Mouse (Mus musculus) liver, postnatal 0 days (tissue): Measurements from ENCODE around the gene Upk1a. TPM values are rescaled to one million over a fixed set of nuclear protein-coding genes. Genes with fewer than 3 reads are reported as not detected.

Experiments
- ATAC-seq: fragments of 200-750 bp; cut with Nextera tagmentation; 2 replicates; pipeline ENCODE4 v1.8.0; 2017; ENCODE audit warnings: mild to moderate bottlenecking, moderate library complexity
- DNase-seq: peaks from one replicate; pipeline ENCODE4 v3.0.0-alpha.2; 2016
- H3K27ac ChIP-seq: fragments of 300-500 bp; sonication (generic); 2 replicates; pipeline ENCODE4 v1.5.1; 2014; ENCODE audit warnings: antibody characterized with exemption, moderate library complexity, mild to moderate bottlenecking, low read depth
- H3K27me3 ChIP-seq: fragments of 300-500 bp; sonication (generic); 2 replicates; pipeline ENCODE4 v1.6.1; 2014; ENCODE audit warnings: low read length, control low read depth, mixed read lengths; ENCODE audit not compliant: insufficient read depth
- H3K36me3 ChIP-seq: fragments of 300-500 bp; sonication (generic); replicated peaks from 2 replicates; pipeline ENCODE4 v1.6.1; 2014; ENCODE audit warnings: mild to moderate bottlenecking, control low read depth, low read length, moderate library complexity, mixed read lengths; ENCODE audit not compliant: insufficient read depth
- H3K4me1 ChIP-seq: fragments of 300-500 bp; sonication (generic); 2 replicates; pipeline ENCODE4 v1.6.1; 2014; ENCODE audit warnings: antibody characterized with exemption, mild to moderate bottlenecking, control low read depth; ENCODE audit not compliant: insufficient read depth
- H3K4me2 ChIP-seq: fragments of 300-500 bp; sonication (generic); 2 replicates; pipeline ENCODE4 v1.6.1; 2014; ENCODE audit warnings: low read depth, mild to moderate bottlenecking, low read length, moderate library complexity, mixed read lengths
- H3K4me3 ChIP-seq: fragments of 300-500 bp; sonication (generic); 2 replicates; pipeline ENCODE4 v1.5.1; 2014; ENCODE audit warnings: low read depth, low read length
- H3K9ac ChIP-seq: fragments of 300-500 bp; sonication (generic); replicated peaks from 2 replicates; pipeline ENCODE4 v1.6.1; 2014; ENCODE audit warnings: mild to moderate bottlenecking, moderate library complexity
- H3K9me3 ChIP-seq: fragments of 300-500 bp; sonication (generic); 2 replicates; pipeline ENCODE4 v1.6.1; 2016; ENCODE audit warnings: mild to moderate bottlenecking, control low read depth, low read length, mixed read lengths
- CTCF ChIP-seq: sonication (generic); IDR thresholded peaks from 2 replicates; pipeline ENCODE4 v1.5.1; 2016; ENCODE audit warnings: antibody characterized with exemption, low read depth
- EP300 ChIP-seq: IDR thresholded peaks from 2 replicates; pipeline ENCODE4 v1.6.1; 2016; ENCODE audit warnings: antibody characterized with exemption, low read depth, mild to moderate bottlenecking
- WGBS: fragments of 180-500 bp; shearing (Covaris S2); extraction: QIAGEN DNeasy Blood & Tissue Kit; methylation state at CpG from one replicate; pipeline ENCODE4 v1.1.7; 2014; ENCODE audit not compliant: insufficient replicate concordance; 5-methylcytosine and 5-hydroxymethylcytosine counted together
- polyA plus RNA-seq: library from polyadenylated mRNA; unstranded; fragments of >200 nt; fragmentation: Nextera tagmentation; extraction: Ambion mirVana; gene quantifications from 2 replicates; pipeline ENCODE4 v1.2.1, GENCODE M21; 2015

The Upk1a gene
- polyA plus RNA-seq, 1 experiment from 2014 or later, result 0.07 TPM

GRCm38 (mm10) chr7:30566033-30566432 is 46.6 kb downstream of the Upk1a start:
- DNase-seq (no peak), ATAC-seq (no peak)
- no peak overlapping the region for H3K4me2 ChIP-seq
- H3K36me3 ChIP-seq, result peaks cover 52% of the 10 kb centered on the region
- no peak overlapping the region for H3K27ac ChIP-seq
- no peaks in the 10 kb centered on the region for H3K9me3 ChIP-seq
- no peaks in the 10 kb centered on the region for H3K27me3 ChIP-seq
- TF ChIP-seq EP300 (no peak), CTCF (no peak)
- H3K4me3 ChIP-seq, result no peak overlapping the region
- 80% methylated on average over 9 of the region's 9 CpGs for WGBS
- peaks cover 14% of the 10 kb centered on the region for H3K4me1 ChIP-seq
- H3K9ac ChIP-seq, result no peak overlapping the region

DNA sequence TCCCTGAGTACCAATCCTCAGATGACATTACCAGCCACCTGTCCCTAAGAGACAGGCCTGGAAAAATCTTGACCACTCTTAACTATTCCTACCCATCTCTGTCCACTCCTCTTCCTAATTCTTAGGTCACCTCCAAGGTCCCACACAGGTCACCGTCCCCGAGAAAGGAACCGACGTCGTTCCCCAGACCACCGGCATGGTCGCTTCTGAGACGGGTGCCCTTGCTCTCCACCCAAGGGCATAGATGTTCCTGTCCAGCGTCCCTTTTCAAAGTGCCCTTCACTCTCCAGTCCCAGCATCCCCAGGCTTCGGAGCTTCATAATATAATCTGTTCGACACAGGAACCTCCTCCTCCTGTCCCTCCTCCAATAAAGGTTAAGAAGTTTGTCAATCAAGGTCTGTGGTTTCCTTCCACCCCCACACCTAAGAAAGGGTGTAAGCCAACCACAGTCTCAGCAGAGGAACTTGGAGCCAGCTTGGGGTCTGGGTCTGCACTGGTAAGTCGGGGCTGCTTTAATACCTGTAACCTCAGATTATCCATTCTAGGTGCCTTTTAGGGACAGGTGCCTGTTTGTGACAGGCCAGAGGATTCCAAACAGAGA is 47.6 kb downstream of the Upk1a start, which contains the start of gene Igflr1:
Igflr1 (plus strand) TSS at position 458 of the 602 bp plus-strand sequence.
- WGBS, result 89% methylated on average over 12 of the region's 12 CpGs
- no peak within 1 kb of the TSS for H3K9ac ChIP-seq

DNA sequence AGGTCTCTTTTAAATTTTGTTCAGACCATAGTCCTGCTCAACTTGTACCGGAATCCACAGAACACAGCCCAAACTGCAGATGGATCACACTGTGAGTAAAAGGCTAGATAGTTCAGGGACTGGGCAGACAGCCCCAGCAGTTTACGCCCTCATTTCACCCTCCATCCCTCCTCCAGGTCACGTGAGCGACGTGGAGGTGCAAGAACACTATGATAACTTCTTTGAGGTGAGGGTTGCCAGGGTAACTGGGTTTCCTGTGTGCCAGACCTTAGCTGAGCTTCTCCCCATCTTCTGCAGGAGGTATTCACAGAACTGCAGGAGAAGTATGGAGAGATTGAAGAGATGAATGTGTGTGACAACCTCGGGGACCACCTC is 48.8 kb downstream of the Upk1a start:
- Histone ChIP-seq H3K4me2 (peak overlapping the region; percentile 74), H3K4me3 (peak overlapping the region; percentile 73), H3K4me1 (peaks cover 15% of the 10 kb centered on the region), H3K36me3 (peaks cover 30% of the 10 kb centered on the region), H3K27ac (peak overlapping the region; percentile 95), H3K9ac (0 out of 2 replicates have a peak overlapping the region, but pooled peaks have one; percentile 23), H3K27me3 (no peaks in the 10 kb centered on the region), H3K9me3 (no peaks in the 10 kb centered on the region)
- no peak for DNase-seq
- no peak for TF ChIP-seq CTCF
- no peak for TF ChIP-seq EP300
- no peak for ATAC-seq
- 32% methylated on average over 6 of the region's 6 CpGs for WGBS

More for the DNA sequence above, 47.6 kb downstream of the Upk1a start, which contains the start of gene Igflr1:
- Histone ChIP-seq H3K27ac (no peak within 1 kb of the TSS), H3K36me3 (peaks cover 42% of the 10 kb centered on the region), H3K4me3 (no peak within 1 kb of the TSS), H3K9me3 (no peaks in the 10 kb centered on the region), H3K4me1 (peaks cover 14% of the 10 kb centered on the region), H3K4me2 (no peak within 1 kb of the TSS), H3K27me3 (no peaks in the 10 kb centered on the region)
- no peak for TF ChIP-seq CTCF
- no peak for TF ChIP-seq EP300
- no peak for DNase-seq
- no peak for ATAC-seq

DNA sequence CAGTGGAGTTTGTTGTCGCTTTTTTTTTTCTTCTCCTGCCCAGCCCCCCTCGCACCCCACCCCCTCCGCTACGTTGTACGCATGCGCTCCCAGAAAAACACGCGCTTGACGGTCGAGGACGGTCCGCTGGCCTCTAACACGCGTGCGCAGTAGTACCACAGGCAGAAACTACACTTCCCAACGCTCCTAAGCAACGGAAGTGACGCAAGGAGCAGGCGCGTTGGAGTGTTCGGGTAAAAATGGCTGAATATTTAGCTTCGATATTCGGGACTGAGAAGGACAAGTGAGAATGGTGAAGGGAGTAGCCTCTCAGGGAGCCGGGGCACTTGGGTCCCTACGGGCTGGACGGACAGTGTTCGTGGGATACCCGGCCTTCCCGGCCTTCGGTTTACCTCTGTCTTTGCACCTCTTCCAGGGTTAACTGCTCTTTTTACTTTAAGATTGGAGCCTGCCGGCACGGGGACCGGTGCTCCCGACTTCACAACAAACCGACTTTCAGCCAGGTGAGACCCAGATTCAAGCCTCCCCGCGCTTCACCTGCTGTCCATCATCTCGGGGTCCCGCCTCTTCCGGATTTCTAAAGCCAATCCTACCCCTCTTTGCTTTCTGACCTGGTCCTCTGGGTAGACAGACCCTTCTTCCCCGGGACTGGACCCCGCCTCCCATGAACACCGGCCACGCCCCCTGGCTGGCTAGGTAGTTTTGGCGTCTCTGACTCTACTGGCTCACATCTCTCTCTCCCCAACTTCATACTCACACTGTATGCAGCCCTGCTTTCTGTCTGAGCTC is 49.3 kb downstream of the Upk1a start, which contains the start of the genes U2af1l4, Gm49396 and Psenen:
U2af1l4 (plus strand) TSS at position 185 of the 789 bp plus-strand sequence.
Gm49396 (plus strand) TSS at position 228 of the 789 bp plus-strand sequence.
Psenen (minus strand) TSS at position 511 of the 789 bp plus-strand sequence.
- peak within 1 kb of the TSS; percentile 93 for H3K4me2 ChIP-seq
- peak; percentile 95 for DNase-seq
- peaks cover 27% of the 10 kb centered on the region for H3K36me3 ChIP-seq
- peaks cover 20% of the 10 kb centered on the region for H3K4me1 ChIP-seq
- H3K9me3 ChIP-seq, result no peaks in the 10 kb centered on the region
- peak; percentile 85 for ATAC-seq
- WGBS, result under 1% methylated on average over 45 of the region's 45 CpGs
- TF ChIP-seq CTCF (no peak), EP300 (no peak)
- H3K9ac ChIP-seq, result peak within 1 kb of the TSS; percentile 76
- peak within 1 kb of the TSS; percentile 95 for H3K27ac ChIP-seq
- peak within 1 kb of the TSS; percentile 73 for H3K4me3 ChIP-seq
- H3K27me3 ChIP-seq, result no peaks in the 10 kb centered on the region

DNA sequence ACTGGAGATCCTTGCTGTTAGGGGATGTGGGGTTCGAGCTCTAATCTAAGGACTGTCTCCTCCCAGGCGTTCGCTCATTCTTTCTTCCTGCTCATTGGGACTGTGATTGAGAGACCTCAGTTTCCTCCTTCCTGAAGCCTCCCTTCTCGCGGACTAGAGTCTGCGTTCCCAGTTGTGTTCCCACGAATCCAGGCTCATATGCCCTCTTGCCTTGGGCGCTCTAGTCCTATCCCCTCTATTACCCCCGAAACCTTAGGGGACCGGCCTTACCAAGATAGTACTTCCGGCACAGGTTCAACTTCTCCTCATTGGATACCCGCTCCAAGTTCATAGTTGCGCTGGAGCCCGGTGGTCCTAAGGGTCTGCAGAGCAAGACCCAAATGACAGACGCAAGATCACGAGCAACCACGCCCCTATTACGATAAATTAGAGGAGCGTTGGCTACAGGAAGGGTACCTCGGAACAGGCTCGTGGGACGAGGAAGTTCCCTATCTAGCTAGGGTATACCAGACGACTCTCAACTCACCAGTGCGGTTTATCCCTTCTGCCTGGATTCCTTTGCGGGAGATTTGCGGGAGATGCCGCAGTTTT is 50.0 kb downstream of the Upk1a start:
- H3K9me3 ChIP-seq, result no peaks in the 10 kb centered on the region
- DNase-seq, result no peak
- ATAC-seq, result no peak
- H3K4me1 ChIP-seq, result peaks cover 24% of the 10 kb centered on the region
- peak overlapping the region; percentile 76 for H3K9ac ChIP-seq
- TF ChIP-seq EP300, result no peak
- no peak for TF ChIP-seq CTCF
- peaks cover 23% of the 10 kb centered on the region for H3K36me3 ChIP-seq
- peak overlapping the region; percentile 73 for H3K4me3 ChIP-seq
- WGBS, result under 1% methylated on average over 27 of the region's 27 CpGs
- peak overlapping the region; percentile 65 for H3K27ac ChIP-seq
- H3K4me2 ChIP-seq, result peak overlapping the region; percentile 93
- H3K27me3 ChIP-seq, result no peaks in the 10 kb centered on the region

DNA sequence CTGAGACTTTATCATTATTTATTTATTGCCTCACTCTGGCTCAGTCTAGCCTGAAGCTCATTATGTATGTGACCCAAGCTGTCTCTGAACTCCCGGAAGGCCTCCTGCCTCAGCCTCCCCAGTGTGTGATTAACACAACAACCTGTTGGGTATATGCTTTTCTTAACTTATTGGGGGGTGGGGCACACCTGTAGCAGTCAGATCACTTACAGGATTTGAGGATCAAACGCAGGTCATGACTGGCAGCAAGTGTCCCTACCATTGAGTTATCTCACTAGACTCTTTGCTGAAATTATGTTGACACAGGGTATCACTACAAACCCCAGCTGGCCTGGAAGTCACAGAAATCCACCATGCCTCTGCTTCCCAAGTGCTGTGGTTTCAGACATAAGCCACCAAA is 52.4 kb downstream of the Upk1a start:
- H3K4me3 ChIP-seq, result no peak overlapping the region
- peaks cover 24% of the 10 kb centered on the region for H3K4me1 ChIP-seq
- H3K27me3 ChIP-seq, result no peaks in the 10 kb centered on the region
- ATAC-seq (no peak), DNase-seq (no peak)
- H3K9me3 ChIP-seq, result no peaks in the 10 kb centered on the region
- H3K27ac ChIP-seq, result peak overlapping the region; percentile 55; the same call in 1 of the 2 replicates
- TF ChIP-seq EP300 (no peak), CTCF (no peak)
- H3K36me3 ChIP-seq, result peaks cover 20% of the 10 kb centered on the region
- peak overlapping the region; percentile 80; the same call in 1 of the 2 replicates for H3K4me2 ChIP-seq
- no peak overlapping the region for H3K9ac ChIP-seq
- WGBS, result 67% methylated on average over 2 of the region's 2 CpGs
